Mouse (Mus musculus): ENCODE measurements around the gene Ugp2.

DNA sequence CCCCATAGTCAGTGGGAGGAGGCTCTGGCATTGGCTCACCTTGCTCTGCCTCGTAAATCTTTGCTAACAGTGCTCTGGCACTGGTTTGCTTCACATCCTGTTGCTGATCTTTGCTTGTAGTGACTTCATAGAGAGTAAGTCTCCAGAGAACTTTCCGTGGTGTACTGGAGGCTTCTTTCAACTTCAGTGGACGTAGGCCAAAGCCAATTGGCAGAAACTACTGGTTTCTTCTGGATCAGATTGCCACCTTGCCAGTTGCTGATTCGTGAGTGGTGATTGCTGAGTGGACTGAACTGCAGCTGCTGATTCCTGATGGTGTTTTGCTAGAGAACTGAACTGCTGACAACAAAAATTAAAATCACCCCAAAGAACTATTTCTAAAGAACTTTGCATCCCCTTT lies 15.8 kb upstream of the Ugp2 start:
- no peak for TF ChIP-seq POLR2A (IDR thresholded peaks at IDR 0.05; ENCODE audit: control insufficient read depth, low read depth, low read length)
- no peak for TF ChIP-seq CTCF (IDR thresholded peaks at IDR 0.05; ENCODE audit: control insufficient read depth, insufficient read depth, insufficient replicate concordance, low read depth, low read length)

Data from testis, adult 2 months (tissue).